Mouse (Mus musculus) midbrain, embryonic 10.5 days (tissue): ENCODE measurements around the gene Spata25. TPM values are rescaled to one million over a fixed set of nuclear protein-coding genes. Genes with fewer than 3 reads are reported as not detected.
"Not testable (repeated sequence)": the region's sequence is repeated elsewhere in the genome, so short reads cannot be mapped to it uniquely, and the experiment has no call there.

Experiments
- DNase-seq: peaks from one replicate; pipeline ENCODE4 v3.0.0-alpha.2; 2017; ENCODE audit warnings: low spot score
- H3K27ac ChIP-seq: fragments of 300-500 bp; sonication (generic); replicated peaks from 2 replicates; pipeline ENCODE4 v1.5.1; 2016; ENCODE audit warnings: mild to moderate bottlenecking
- H3K27me3 ChIP-seq: fragments of 300-500 bp; sonication (generic); 2 replicates; pipeline ENCODE4 v1.6.1; 2016; ENCODE audit warnings: low read depth, mild to moderate bottlenecking; ENCODE audit not compliant: poor library complexity, severe bottlenecking
- H3K36me3 ChIP-seq: fragments of 300-500 bp; sonication (generic); 2 replicates; pipeline ENCODE4 v1.6.1; 2016; ENCODE audit warnings: mild to moderate bottlenecking, moderate library complexity
- H3K4me1 ChIP-seq: fragments of 300-500 bp; sonication (generic); 2 replicates; pipeline ENCODE4 v1.6.1; 2016
- H3K4me3 ChIP-seq: fragments of 300-500 bp; sonication (generic); 2 replicates; pipeline ENCODE4 v1.5.1; 2016; ENCODE audit warnings: mild to moderate bottlenecking, moderate library complexity
- H3K9me3 ChIP-seq: fragments of 300-500 bp; sonication (generic); replicated peaks from 2 replicates; pipeline ENCODE4 v1.6.1; 2016; ENCODE audit warnings: mild to moderate bottlenecking
- WGBS: fragments of 180-500 bp; shearing (Covaris S2); methylation state at CpG from one replicate; pipeline ENCODE4 v1.1.7; 2016; 5-methylcytosine and 5-hydroxymethylcytosine counted together
- polyA plus RNA-seq: library from polyadenylated mRNA; unstranded; fragments of >200 nt; fragmentation: Nextera tagmentation; extraction: Ambion mirVana; gene quantifications from 2 replicates; pipeline ENCODE4 v1.2.1, GENCODE M21; 2016

The Spata25 gene
- 0.17 TPM in 1 of 2 replicates, not detected in the other for polyA plus RNA-seq

GRCm38 (mm10) chr2:164828437-164828836, at the start of gene Spata25:
TSS of gene Spata25 (minus strand) at chr2:164828537.
- Histone ChIP-seq H3K4me1 (peaks cover 20% of the 10 kb centered on the region), H3K27me3 (no peaks in the 10 kb centered on the region), H3K27ac (no peak within 1 kb of the TSS), H3K36me3 (peaks cover 48% of the 10 kb centered on the region), H3K4me3 (no peak within 1 kb of the TSS), H3K9me3 (no peaks in the 10 kb centered on the region)
- 93% methylated on average over 6 of the region's 6 CpGs for WGBS
- DNase-seq, result no peak

DNA sequence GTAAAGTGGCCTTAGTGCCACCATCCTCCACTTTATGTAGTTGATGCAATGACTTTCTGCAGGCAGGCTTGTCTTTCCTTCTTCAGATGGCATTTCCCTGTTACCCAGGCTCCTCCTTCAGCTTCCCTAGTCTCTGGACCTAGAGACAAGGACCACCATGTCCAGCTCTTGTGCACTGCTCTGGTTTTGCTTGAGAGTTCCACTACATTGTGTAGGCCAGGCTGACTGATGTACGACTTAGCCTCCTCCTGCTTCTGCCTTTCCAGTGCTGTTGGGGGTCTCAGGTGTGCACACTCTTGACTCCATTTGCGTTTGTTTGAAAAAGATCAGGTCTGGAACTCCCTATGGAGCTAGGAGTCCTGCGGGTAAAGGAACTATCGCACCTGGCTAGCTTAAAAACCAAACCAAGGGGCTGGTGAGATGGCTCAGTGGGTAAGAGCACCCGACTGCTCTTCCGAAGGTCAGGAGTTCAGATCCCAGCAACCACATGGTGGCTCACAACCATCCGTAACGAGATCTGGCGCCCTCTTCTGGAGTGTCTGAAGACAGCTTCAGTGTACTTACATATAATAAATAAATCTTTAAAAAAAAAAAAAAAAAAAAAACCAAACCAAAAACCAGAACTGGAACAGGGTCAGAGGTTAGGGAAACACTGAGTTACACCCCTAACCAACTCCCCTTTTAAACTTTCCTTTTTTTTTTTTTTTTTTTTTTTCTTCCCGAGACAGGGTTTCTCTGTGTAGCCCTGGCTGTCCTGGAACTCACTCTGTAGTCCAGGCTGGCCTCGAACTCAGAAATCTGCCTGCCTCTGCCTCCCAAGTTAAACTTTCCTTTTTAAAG, 49.3 kb upstream of the Spata25 start:
- not testable (repeated sequence) for H3K27ac ChIP-seq, DNase-seq
- WGBS, result 77% methylated on average over 11 of the region's 11 CpGs

GRCm38 (mm10) chr2:164875648-164876047, 47.3 kb upstream of the Spata25 start:
- not testable (repeated sequence) for H3K27ac ChIP-seq, H3K4me3 ChIP-seq, H3K36me3 ChIP-seq, H3K27me3 ChIP-seq, H3K9me3 ChIP-seq, DNase-seq
- H3K4me1 ChIP-seq, result peaks cover 25% of the 10 kb centered on the region
- 50% methylated on average over 2 of the region's 2 CpGs for WGBS

More for the DNA sequence above, 49.3 kb upstream of the Spata25 start:
- H3K4me1 ChIP-seq, result peaks cover 31% of the 10 kb centered on the region
- not testable (repeated sequence) for H3K9me3 ChIP-seq, H3K36me3 ChIP-seq, H3K27me3 ChIP-seq
- peak overlapping the region; percentile 96 for H3K4me3 ChIP-seq

GRCm38 (mm10) chr2:164874239-164874769, 46.0 kb upstream of the Spata25 start:
- H3K36me3 ChIP-seq, result peaks cover 7% of the 10 kb centered on the region
- no peaks in the 10 kb centered on the region for H3K9me3 ChIP-seq
- peaks cover 18% of the 10 kb centered on the region for H3K4me1 ChIP-seq
- 48% methylated on average over 1 of the region's 1 CpGs for WGBS
- no peak for DNase-seq
- H3K27me3 ChIP-seq, result no peaks in the 10 kb centered on the region
- peak overlapping the region; percentile 28; the same call in 1 of the 2 replicates for H3K27ac ChIP-seq
- H3K4me3 ChIP-seq, result no peak overlapping the region

GRCm38 (mm10) chr2:164873621-164874020, 45.3 kb upstream of the Spata25 start:
- 69% methylated on average over 3 of the region's 3 CpGs for WGBS
- no peaks in the 10 kb centered on the region for H3K9me3 ChIP-seq
- no peaks in the 10 kb centered on the region for H3K27me3 ChIP-seq
- H3K4me1 ChIP-seq, result peaks cover 17% of the 10 kb centered on the region
- peak overlapping the region; percentile 52; the same call in 1 of the 2 replicates for H3K27ac ChIP-seq
- DNase-seq, result no peak
- no peak overlapping the region for H3K4me3 ChIP-seq
- H3K36me3 ChIP-seq, result peaks cover 7% of the 10 kb centered on the region

- 54% methylated on average over 6 of the region's 6 CpGs for WGBS
Measured at GRCm38 (mm10) chr2:164871602-164872303, 43.4 kb upstream of the Spata25 start.

DNA sequence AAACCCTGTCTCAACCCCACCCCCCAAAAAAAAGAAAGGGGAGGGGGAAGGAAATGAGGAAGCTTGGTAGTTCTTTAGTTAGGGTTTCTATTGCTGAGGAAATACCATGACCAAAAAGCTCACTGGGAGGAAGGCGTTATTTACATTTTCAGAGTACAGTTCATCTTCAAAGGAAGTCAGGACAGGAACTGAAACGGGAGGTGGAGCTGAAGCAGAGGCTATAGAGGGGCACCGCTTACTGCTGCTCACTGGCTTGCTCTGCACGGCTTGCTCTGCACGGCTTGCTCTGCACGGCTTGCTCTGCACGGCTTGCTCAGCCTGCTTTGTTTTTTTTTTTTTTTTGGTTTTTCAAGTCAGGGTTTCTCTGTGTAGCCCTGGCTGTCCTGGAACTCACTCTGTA, 40.2 kb upstream of the Spata25 start:
- Histone ChIP-seq H3K9me3 (peaks cover 6% of the 10 kb centered on the region; the same call in 1 of the 2 replicates), H3K27me3 (no peaks in the 10 kb centered on the region), H3K4me3 (no peak overlapping the region), H3K4me1 (0 out of 2 replicates have a peak, but pooled peaks cover 5% of the 10 kb centered on the region), H3K27ac (no peak overlapping the region), H3K36me3 (no peaks in the 10 kb centered on the region)
- no peak for DNase-seq
- 87% methylated on average over 7 of the region's 7 CpGs for WGBS

More at GRCm38 (mm10) chr2:164871602-164872303, 43.4 kb upstream of the Spata25 start:
- Histone ChIP-seq H3K4me1 (peaks cover 15% of the 10 kb centered on the region), H3K9me3 (peaks cover 6% of the 10 kb centered on the region; the same call in 1 of the 2 replicates), H3K36me3 (no peaks in the 10 kb centered on the region), H3K27me3 (no peaks in the 10 kb centered on the region), H3K27ac (no peak overlapping the region), H3K4me3 (no peak overlapping the region)
- DNase-seq, result no peak

DNA sequence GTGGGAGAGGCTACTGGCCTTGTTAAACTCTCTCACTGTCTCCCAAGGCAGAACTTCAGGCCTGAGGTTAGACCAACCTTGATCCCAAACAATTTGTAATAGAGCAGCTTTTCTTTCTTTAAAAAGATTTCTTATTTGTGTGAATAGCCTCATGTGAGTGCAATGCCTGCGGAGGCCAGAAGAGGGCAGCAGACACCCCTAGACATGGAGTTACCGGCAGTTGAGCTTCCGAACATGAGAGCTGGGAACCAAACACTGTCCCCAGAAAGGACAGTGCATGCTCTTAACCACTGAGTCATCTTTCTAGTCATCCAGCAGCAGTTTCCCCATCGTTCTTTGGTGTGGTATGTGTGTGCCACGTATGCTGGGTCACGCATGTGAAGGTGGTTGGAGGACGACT, 39.2 kb upstream of the Spata25 start:
- no peak overlapping the region for H3K27ac ChIP-seq
- 90% methylated on average over 7 of the region's 7 CpGs for WGBS
- H3K36me3 ChIP-seq, result no peaks in the 10 kb centered on the region
- peaks cover 8% of the 10 kb centered on the region; the same call in 1 of the 2 replicates for H3K4me1 ChIP-seq
- no peaks in the 10 kb centered on the region for H3K27me3 ChIP-seq
- DNase-seq, result no peak
- H3K9me3 ChIP-seq, result peaks cover 6% of the 10 kb centered on the region; the same call in 1 of the 2 replicates
- H3K4me3 ChIP-seq, result no peak overlapping the region

DNA sequence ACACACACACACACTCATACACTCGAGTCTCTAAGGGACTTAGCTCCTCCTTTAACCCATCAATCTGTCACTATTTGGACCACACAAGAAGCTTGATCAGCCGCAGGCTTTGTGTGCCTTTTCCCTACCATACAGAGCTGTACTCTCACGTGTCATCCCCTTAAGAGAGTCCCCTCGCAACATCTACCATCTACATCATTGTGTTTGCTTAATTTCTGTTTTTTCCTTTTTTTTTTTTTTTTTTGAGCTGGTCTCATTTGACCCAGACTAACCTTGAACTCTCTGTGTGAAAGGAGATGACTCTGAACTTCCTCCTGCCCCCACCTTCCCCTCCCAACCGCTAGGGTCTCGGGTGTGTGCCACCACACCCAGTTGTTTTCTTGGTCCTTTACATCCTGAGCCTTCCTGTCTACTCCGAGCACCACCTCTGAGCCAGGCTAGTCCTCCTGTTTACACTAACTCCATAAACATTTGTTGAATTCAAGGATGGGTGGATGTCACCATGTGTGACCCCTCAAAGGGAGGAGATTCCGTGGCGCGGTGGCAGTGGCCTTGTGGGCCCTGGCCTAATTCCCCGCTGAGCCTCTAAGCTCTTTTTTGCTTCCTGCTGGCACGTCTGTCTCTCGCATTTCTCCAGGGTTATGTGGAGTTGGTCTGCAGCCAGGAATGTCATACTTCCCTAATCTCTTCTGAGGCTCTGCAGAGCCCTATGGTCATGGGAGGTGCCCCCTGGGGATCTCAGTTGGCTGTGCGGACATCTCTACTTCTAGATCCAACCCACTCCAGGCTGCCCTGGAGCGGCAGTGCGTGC, 38.6 kb upstream of the Spata25 start:
- H3K9me3 ChIP-seq, result peaks cover 6% of the 10 kb centered on the region; the same call in 1 of the 2 replicates
- H3K27ac ChIP-seq, result no peak overlapping the region
- H3K27me3 ChIP-seq, result no peaks in the 10 kb centered on the region
- H3K4me3 ChIP-seq, result no peak overlapping the region
- no peaks in the 10 kb centered on the region for H3K36me3 ChIP-seq
- peaks cover 14% of the 10 kb centered on the region for H3K4me1 ChIP-seq
- WGBS, result 71% methylated on average over 16 of the region's 16 CpGs
- no peak for DNase-seq

DNA sequence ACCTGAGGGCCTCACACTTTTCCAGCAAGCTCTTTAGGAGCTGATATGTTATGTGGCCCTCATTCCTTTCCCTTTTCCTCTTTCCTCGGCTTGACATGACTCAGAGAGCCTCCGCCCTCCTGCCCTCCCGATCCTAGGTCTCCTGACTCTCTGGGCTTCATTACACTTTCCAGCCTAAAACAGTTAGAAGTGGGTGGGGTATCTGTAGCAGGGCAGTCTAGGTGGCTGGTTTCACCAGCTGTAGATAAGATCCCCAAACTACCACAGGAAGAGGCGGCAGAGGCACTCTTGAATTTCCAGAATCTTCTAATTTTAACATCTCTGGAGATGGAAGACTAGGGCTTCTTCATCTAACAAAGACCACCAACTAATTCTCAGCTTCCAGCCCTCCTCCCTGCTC, 36.3 kb upstream of the Spata25 start:
- H3K4me3 ChIP-seq, result no peak overlapping the region
- peaks cover 17% of the 10 kb centered on the region for H3K4me1 ChIP-seq
- H3K36me3 ChIP-seq, result no peaks in the 10 kb centered on the region
- peaks cover 5% of the 10 kb centered on the region for H3K27me3 ChIP-seq
- no peak overlapping the region for H3K27ac ChIP-seq
- 80% methylated on average over 4 of the region's 4 CpGs for WGBS
- peaks cover 6% of the 10 kb centered on the region; the same call in 1 of the 2 replicates for H3K9me3 ChIP-seq
- DNase-seq, result no peak

GRCm38 (mm10) chr2:164863411-164863810, 35.1 kb upstream of the Spata25 start:
- not testable (repeated sequence) for H3K4me3 ChIP-seq, H3K27ac ChIP-seq, H3K9me3 ChIP-seq, DNase-seq, H3K36me3 ChIP-seq
- Histone ChIP-seq H3K4me1 (peaks cover 24% of the 10 kb centered on the region), H3K27me3 (peaks cover 16% of the 10 kb centered on the region)
- WGBS, result 90% methylated on average over 9 of the region's 9 CpGs
